Mouse (Mus musculus): ENCODE results near the gene Rnf4. TPM values are rescaled to one million over a fixed set of nuclear protein-coding genes. Genes with fewer than 3 reads are reported as not detected.

The Rnf4 gene
- polyA plus RNA-seq, 1 experiment: 47.5 TPM

DNA sequence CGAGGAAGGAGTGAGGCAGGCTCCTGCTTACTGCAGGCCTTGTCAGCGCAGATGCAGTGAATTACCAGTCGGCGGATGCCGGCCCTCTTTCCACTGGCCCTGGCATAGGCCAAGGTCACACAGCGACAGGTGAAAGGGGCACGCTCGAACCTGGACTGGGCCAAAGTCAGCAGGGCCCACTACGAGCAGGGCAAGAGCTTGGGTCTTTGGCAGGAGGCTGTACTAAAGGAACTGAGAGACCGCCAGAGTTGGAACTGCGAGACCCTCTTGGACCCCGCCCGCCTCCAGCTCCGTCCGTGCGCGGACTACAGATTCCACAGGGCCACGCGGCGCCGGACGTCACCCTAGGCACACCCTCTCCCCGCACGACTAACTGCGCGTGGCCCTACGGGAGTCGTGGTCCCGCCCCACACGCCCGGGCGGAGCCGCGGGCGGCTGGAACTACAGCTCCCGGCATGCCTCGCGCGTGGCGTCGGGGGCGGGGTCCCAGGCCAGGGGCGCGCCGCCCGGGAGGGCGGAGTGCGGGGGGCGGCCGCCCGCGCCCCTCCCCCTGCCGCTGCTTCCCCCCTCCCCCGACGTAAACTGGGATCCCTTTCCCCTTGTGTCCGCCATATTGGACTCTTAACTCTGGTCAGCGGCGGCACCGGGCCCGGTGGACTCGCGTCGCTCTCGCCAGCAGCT is 33.4 kb downstream of the Rnf4 start, which contains the start of gene Fam193a:
Gene Fam193a (plus strand): TSS at position 593 of the 681 bp plus-strand sequence.
- H3K4me3 ChIP-seq (ENCODE audit: insufficient read depth, low read depth, low read length): peak within 1 kb of the TSS; percentile 80
- H3K36me3 ChIP-seq (ENCODE audit: control insufficient read depth, insufficient read depth, low read length): no peaks in the 10 kb centered on the region
- peak within 1 kb of the TSS; percentile 94 for H3K27ac ChIP-seq (ENCODE audit: insufficient read depth, low read depth, low read length)
- TF ChIP-seq POLR2A (IDR thresholded peaks at IDR 0.05; ENCODE audit: low read depth, low read length) (peak; percentile 52), CTCF (conservative IDR thresholded peaks at IDR 0.05; ENCODE audit: insufficient read depth, insufficient read length, low read depth, low read length) (no peak)
- H3K27me3 ChIP-seq (replicated peaks; ENCODE audit: control insufficient read depth, insufficient read depth, low read length): no peaks in the 10 kb centered on the region
- peak; percentile 99 for DNase-seq
- under 1% methylated on average over 56 of the region's 64 CpGs for WGBS
- peaks cover 18% of the 10 kb centered on the region; the same call in 1 of the 2 replicates for H3K4me1 ChIP-seq (ENCODE audit: control insufficient read depth, insufficient read depth, low read length)

DNA sequence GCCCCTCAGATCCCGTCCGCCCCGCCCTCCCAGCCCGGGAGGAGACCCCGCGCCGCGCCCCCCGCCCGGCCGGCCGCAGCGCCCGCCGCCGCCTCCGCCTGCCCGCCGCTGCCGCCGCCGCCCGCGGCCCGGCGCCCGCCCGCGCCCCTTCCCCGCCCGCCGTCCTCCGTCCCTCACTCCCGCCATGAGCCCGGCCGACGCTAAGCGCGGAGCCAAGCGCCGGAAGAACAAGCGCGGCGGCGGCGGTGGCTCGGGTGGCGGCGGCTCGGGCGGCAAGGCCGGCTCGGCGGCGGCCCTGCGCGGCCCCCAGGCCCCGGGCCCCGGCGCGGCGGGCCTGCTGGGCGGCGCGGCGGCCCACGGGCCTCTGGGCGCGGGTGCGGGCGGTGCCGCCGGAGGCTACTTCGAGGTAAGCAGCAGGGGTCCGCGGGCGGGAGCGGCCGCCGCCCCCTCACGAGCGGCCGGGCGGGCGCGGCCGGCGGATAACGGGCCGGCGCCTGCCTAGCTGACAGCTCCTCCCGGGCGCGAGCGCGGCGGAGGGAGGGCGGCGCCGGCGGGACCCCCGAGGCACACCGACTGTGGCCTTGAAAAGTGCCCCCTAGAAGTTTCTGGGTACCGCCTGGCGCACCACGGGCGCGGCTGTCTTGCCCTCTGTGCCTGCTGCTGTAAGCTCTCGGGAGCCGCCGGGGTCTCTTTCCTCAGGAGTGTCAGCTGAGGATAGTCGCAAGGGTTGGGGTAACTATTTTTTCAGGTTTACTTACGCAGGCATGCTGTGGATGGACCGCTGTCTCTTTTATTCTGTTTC is 34.1 kb downstream of the Rnf4 start:
- peak; percentile 21 for DNase-seq
- TF ChIP-seq CTCF (conservative IDR thresholded peaks at IDR 0.05; ENCODE audit: insufficient read depth, insufficient read length, low read depth, low read length) (no peak), POLR2A (IDR thresholded peaks at IDR 0.05; ENCODE audit: low read depth, low read length) (no peak)
- H3K4me3 ChIP-seq (ENCODE audit: insufficient read depth, low read depth, low read length): peak overlapping the region; percentile 79
- H3K27ac ChIP-seq (ENCODE audit: insufficient read depth, low read depth, low read length): no peak overlapping the region
- whole genome bisulfite sequencing: 10% methylated on average over 110 of the region's 114 CpGs
- H3K27me3 ChIP-seq (replicated peaks; ENCODE audit: control insufficient read depth, insufficient read depth, low read length): no peaks in the 10 kb centered on the region
- H3K4me1 ChIP-seq (ENCODE audit: control insufficient read depth, insufficient read depth, low read length): peaks cover 25% of the 10 kb centered on the region; the same call in 1 of the 2 replicates
- no peaks in the 10 kb centered on the region for H3K36me3 ChIP-seq (ENCODE audit: control insufficient read depth, insufficient read depth, low read length)

GRCm38 (mm10) chr5:34370840-34371239 is 34.8 kb downstream of the Rnf4 start:
- no peaks in the 10 kb centered on the region for H3K27me3 ChIP-seq (replicated peaks; ENCODE audit: control insufficient read depth, insufficient read depth, low read length)
- H3K4me3 ChIP-seq (ENCODE audit: insufficient read depth, low read depth, low read length): peak overlapping the region; percentile 79
- H3K4me1 ChIP-seq (ENCODE audit: control insufficient read depth, insufficient read depth, low read length): peaks cover 25% of the 10 kb centered on the region; the same call in 1 of the 2 replicates
- no peaks in the 10 kb centered on the region for H3K36me3 ChIP-seq (ENCODE audit: control insufficient read depth, insufficient read depth, low read length)
- no peak for DNase-seq
- H3K27ac ChIP-seq (ENCODE audit: insufficient read depth, low read depth, low read length): no peak overlapping the region
- TF ChIP-seq CTCF (conservative IDR thresholded peaks at IDR 0.05; ENCODE audit: insufficient read depth, insufficient read length, low read depth, low read length) (no peak), POLR2A (IDR thresholded peaks at IDR 0.05; ENCODE audit: low read depth, low read length) (no peak)
- 16% methylated on average over 8 of the region's 8 CpGs for WGBS

DNA sequence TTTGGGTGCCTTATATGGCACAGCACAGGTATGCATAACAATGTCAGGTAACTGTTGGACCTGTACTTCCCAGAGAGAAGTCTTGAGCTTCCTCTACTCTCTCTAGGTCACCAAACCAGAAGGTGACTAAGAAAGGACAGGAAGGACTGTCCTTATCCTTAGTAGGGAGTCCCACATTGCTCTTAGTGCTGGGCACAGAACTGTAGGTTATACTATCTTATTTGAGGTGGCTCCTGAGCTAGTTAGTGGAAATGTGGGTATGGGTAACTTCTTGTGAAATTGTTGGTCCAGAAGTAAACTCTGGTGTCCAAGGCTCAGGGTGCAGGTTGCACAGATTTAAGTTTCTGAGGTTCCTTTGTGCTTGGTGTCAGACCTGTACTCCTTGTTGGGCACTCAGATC is 36.1 kb downstream of the Rnf4 start:
- H3K36me3 ChIP-seq (ENCODE audit: control insufficient read depth, insufficient read depth, low read length): no peaks in the 10 kb centered on the region
- H3K4me1 ChIP-seq (ENCODE audit: control insufficient read depth, insufficient read depth, low read length): peaks cover 25% of the 10 kb centered on the region; the same call in 1 of the 2 replicates
- DNase-seq: no peak
- no peak overlapping the region for H3K27ac ChIP-seq (ENCODE audit: insufficient read depth, low read depth, low read length)
- no peak for TF ChIP-seq CTCF (conservative IDR thresholded peaks at IDR 0.05; ENCODE audit: insufficient read depth, insufficient read length, low read depth, low read length)
- no peak for TF ChIP-seq POLR2A (IDR thresholded peaks at IDR 0.05; ENCODE audit: low read depth, low read length)
- no peak overlapping the region for H3K4me3 ChIP-seq (ENCODE audit: insufficient read depth, low read depth, low read length)
- no peaks in the 10 kb centered on the region for H3K27me3 ChIP-seq (replicated peaks; ENCODE audit: control insufficient read depth, insufficient read depth, low read length)

GRCm38 (mm10) chr5:34372541-34372940 is 36.5 kb downstream of the Rnf4 start:
- H3K27me3 ChIP-seq (replicated peaks; ENCODE audit: control insufficient read depth, insufficient read depth, low read length): no peaks in the 10 kb centered on the region
- H3K27ac ChIP-seq (ENCODE audit: insufficient read depth, low read depth, low read length): no peak overlapping the region
- H3K4me1 ChIP-seq (ENCODE audit: control insufficient read depth, insufficient read depth, low read length): peaks cover 25% of the 10 kb centered on the region; the same call in 1 of the 2 replicates
- no peak for TF ChIP-seq CTCF (conservative IDR thresholded peaks at IDR 0.05; ENCODE audit: insufficient read depth, insufficient read length, low read depth, low read length)
- TF ChIP-seq POLR2A (IDR thresholded peaks at IDR 0.05; ENCODE audit: low read depth, low read length): no peak
- no peak for DNase-seq
- H3K4me3 ChIP-seq (ENCODE audit: insufficient read depth, low read depth, low read length): no peak overlapping the region
- no peaks in the 10 kb centered on the region for H3K36me3 ChIP-seq (ENCODE audit: control insufficient read depth, insufficient read depth, low read length)

DNA sequence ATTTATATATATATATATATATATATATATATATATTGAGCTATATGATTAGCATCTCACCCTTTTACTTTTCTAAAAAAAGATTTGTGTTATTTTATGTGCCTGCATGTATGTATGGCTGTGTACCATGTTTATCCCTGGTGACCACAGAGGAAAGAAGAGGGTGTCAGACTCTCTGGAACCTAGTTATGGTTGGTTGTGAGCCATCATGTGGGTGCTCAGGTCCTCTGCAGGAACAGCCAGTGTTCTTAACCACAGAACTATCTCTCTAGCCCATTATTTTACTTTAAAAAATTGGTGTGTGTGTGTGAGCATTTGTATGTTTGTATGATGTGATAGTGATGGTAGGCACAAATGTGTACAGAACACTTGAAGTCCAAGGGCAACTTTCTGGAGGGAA is 42.7 kb downstream of the Rnf4 start:
- Histone ChIP-seq H3K4me3 (ENCODE audit: insufficient read depth, low read depth, low read length) (no peak overlapping the region), H3K4me1 (ENCODE audit: control insufficient read depth, insufficient read depth, low read length) (peaks cover 8% of the 10 kb centered on the region; the same call in 1 of the 2 replicates), H3K27me3 (replicated peaks; ENCODE audit: control insufficient read depth, insufficient read depth, low read length) (no peaks in the 10 kb centered on the region), H3K27ac (ENCODE audit: insufficient read depth, low read depth, low read length) (no peak overlapping the region), H3K36me3 (ENCODE audit: control insufficient read depth, insufficient read depth, low read length) (no peaks in the 10 kb centered on the region)
- no peak for TF ChIP-seq POLR2A (IDR thresholded peaks at IDR 0.05; ENCODE audit: low read depth, low read length)
- no peak for TF ChIP-seq CTCF (conservative IDR thresholded peaks at IDR 0.05; ENCODE audit: insufficient read depth, insufficient read length, low read depth, low read length)
- no peak for DNase-seq

GRCm38 (mm10) chr5:34381700-34382099 is 45.6 kb downstream of the Rnf4 start:
- Histone ChIP-seq H3K27me3 (replicated peaks; ENCODE audit: control insufficient read depth, insufficient read depth, low read length) (no peaks in the 10 kb centered on the region), H3K4me3 (ENCODE audit: insufficient read depth, low read depth, low read length) (no peak overlapping the region), H3K36me3 (ENCODE audit: control insufficient read depth, insufficient read depth, low read length) (no peaks in the 10 kb centered on the region), H3K4me1 (ENCODE audit: control insufficient read depth, insufficient read depth, low read length) (no peaks in the 10 kb centered on the region; the same call in 1 of the 2 replicates), H3K27ac (ENCODE audit: insufficient read depth, low read depth, low read length) (no peak overlapping the region)
- WGBS: 67% methylated on average over 2 of the region's 2 CpGs
- no peak for TF ChIP-seq POLR2A (IDR thresholded peaks at IDR 0.05; ENCODE audit: low read depth, low read length)
- TF ChIP-seq CTCF (conservative IDR thresholded peaks at IDR 0.05; ENCODE audit: insufficient read depth, insufficient read length, low read depth, low read length): no peak
- no peak for DNase-seq
